Mouse (Mus musculus) T-helper 17 cell (primary cell): Measurements from ENCODE around the gene Snx5.

Experiments
- in situ Hi-C, 2 experiments: fragments of 300-600 bp; cut with MboI, MseI; formaldehyde crosslinking; loops; 1 replicate in 1 of 2; 2 replicates in 1 of 2; pipeline ENCODE4 v1.15.1; 2025; ENCODE audit warnings: high pct_unique_total_duplicates in 2 of 2

Snx5 gene

GRCm38 (mm10) chr2:144268446-144269305, 2.0 kb downstream of the Snx5 start:
- in situ Hi-C loops: loop anchor here in 1 of 2 experiments (25.0 kb wide), 1 partner anchor 1644 kb away; the partner anchor contains the start of gene Naa20

DNA sequence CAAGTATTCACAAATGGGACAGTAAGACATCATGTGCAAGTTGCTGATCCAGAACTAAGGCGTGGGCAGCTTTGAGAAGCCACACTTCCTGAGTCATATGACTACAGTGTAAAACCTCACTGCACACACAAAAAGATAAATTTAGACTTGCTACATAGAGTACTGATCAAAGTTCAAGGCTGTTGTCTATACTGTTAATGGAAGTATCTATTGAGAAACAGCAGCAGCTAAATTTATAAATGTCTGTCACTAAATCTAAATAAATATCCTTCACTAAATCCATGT, 3.0 kb downstream of the Snx5 start:
- in situ Hi-C loops: loop anchor here in 1 of 2 experiments (25.0 kb wide), 1 partner anchor 1645 kb away; the partner anchor contains the start of gene Naa20

DNA sequence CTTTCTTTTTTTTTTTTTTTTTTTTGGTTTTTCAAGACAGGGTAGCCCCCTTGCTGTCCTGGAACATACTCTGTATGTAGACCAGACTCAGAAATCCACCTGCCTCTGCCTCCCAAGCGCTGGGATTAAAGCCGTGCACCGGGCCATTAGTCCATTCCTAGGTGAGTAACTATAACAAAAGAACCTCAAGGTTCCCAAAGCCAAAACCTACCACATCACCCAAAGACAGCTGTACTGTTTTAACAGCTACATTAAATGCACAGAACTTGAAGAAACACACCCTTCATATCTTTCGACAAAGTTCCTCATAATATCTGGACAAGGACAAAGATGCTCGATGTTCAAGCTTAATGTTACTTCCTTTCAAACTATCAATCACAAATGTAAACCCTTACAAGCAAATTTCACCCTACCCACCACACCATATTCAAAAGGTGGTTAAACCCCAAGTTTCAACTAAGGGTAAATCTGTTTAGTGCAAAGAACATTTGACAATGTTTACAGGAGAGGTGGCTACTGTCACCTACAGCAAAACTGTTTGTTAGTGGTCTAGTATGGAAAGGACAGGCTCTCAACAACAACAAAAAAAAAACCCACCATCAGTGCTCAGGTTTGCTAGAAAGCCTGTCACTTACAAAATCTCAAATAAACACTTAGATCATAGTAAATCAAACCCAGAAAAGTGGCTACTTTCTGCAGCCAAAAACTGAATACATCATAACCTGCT, 3.5 kb downstream of the Snx5 start:
- in situ Hi-C loops: loop anchor here in 1 of 2 experiments (25.0 kb wide), 1 partner anchor 1645 kb away; the partner anchor contains the start of gene Naa20

GRCm38 (mm10) chr2:144265916-144266683, 4.6 kb downstream of the Snx5 start:
- in situ Hi-C loops: loop anchor here in 1 of 2 experiments (25.0 kb wide), 1 partner anchor 1646 kb away; the partner anchor contains the start of gene Naa20

DNA sequence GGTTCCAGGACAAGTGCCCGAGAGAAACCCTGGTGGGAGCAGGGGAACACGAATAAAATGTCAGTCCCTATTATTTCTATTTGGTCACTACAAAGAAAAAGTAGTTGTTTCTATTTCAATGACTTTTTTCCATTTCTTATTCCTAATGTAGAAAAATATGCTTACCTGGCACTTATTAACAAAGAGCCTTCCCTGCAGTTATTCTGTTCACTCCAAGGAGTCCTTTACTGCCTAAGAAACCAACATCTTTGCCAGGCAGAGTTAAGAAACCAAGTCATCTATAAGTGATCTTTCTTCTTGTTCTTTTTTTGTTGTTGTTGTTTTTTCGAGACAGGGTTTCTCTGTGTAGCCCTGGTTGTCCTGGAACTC, 5.6 kb downstream of the Snx5 start:
- in situ Hi-C loops: loop anchor here in 1 of 2 experiments (25.0 kb wide), 1 partner anchor 1647 kb away; the partner anchor contains the start of gene Naa20

DNA sequence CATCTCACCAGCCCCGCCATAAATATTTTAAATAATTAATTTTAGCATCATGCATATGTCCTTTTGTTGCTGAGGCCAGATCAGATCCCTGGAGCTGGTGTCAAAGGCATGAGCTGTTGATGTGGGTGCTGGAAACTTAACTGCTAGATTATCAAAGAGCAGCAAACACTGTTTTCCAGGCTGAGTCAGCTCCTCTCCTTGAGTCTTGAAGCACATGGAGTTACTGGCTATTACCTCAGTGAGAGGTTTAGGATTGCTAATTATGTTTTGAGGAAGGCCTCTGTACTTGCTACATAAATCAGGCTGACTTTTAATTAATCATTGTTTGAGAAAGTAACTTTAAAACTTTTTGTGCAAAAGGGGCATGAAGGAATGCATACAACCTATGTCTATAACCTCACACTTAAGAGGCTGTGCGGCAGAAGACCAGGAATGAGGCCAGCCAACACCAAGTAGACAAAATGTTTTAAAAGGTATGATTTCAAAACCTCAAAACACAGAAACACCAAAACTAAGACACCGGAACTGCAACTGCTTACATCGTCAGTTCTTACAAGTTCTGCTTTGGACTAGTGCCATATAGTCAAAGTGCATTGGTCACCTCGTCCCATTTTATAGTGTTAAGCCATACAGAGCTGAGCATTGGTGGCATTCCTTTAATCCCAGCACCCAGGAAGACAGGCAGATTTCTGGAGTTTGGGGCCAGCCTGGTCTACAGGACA, 6.1 kb downstream of the Snx5 start:
- in situ Hi-C loops: loop anchor here in 1 of 2 experiments (25.0 kb wide), 1 partner anchor 1648 kb away; the partner anchor contains the start of gene Naa20

DNA sequence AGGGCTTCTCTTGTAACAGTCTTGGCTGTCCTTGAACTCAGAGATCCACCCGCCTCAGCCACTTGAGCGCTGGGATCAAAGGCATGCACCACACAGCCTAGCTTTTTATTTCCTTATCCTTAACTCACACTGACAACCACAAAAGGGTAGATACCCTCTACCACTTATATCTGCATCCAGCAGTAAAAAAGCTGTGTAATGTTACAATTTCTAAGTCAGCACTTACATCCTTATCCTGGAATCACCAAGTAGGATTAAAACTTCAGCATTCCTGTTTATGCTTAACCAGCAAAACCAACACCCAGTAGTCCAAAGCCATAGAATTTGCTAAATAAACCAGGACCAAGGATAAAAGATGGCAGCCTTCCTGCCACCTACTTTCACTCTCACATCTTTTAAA, 7.9 kb downstream of the Snx5 start:
- in situ Hi-C loops: loop anchor here in 1 of 2 experiments (25.0 kb wide), 1 partner anchor 1649 kb away; the partner anchor contains the start of gene Naa20

GRCm38 (mm10) chr2:144250111-144250510, 20.6 kb downstream of the Snx5 start:
- in situ Hi-C loops: loop anchor here in 1 of 2 experiments (10.0 to 25.0 kb wide), 2 partner anchors 325 to 1662 kb away; partner anchors contain the start of gene Naa20

- in situ Hi-C loops: no loop called here
Measured at GRCm38 (mm10) chr2:144248613-144249376, 21.9 kb downstream of the Snx5 start.

DNA sequence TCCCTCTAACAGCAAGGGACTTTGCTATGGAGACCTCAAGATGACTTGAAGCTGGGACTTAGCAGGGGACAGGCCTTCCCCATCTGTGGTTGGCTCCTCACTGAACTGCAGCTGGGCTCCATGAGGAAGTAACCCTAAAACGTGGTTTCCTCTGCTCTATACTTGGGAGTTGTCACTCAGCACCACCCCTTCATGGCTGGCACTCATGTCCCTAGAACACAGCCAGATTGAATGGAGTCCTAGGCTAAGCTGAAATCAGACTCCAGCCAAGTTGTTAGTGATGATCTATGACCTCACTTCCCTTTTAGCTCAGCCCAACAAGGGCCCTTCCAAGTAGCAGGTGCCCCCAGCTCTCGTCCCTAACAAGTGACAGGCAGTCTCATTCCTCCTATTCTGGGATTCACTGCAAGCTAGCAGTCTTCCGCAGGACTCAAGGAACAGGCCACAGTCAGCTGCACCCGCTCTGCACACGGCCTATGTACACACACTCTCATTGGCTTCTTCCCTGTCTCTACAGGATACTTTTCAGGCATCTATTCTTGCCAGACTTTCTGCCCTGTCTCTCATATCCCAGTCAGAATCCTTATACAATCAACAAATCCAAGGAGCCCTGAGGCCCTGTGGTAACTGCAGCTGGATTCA, 23.2 kb downstream of the Snx5 start:
- in situ Hi-C loops: no loop called here

DNA sequence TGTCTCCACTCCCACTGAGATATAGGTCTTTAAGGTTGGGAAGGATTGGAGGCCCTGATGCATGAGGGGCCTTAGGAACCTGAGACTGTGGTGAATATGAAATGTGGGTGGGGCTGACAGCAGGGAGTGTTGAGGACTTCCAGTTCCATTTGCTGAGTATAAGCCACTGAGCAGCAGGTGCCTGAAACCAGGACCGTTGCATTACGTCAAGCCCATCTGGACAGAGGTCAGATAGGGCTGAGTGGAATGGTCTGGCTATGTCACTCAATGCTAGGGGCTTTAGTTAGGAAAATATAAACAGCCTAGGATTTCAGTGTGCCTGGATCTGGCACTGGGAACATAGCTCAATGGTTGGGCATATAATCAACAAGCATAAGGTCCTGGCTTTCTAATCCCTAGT, 24.4 kb downstream of the Snx5 start:
- in situ Hi-C loops: no loop called here

DNA sequence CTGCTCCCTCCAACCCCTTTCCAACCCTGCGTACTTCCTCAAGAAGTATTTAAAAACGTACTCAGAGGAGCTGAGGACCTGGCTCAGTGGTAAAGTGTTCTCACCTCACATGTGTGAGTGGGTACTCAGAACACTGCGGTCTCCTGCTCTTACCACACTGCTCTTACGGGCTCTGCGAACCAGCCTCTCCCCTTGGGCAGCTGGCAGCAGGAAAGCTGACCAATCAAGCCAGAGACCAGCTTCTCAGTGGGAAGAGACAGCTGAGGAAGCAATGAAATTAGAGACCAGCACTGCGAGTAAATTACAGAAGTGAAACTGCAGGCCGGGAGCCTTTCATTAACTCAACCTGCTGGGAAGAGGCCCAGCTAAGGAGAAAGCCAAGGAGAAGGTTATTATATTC, 25.2 kb downstream of the Snx5 start:
- in situ Hi-C loops: no loop called here

DNA sequence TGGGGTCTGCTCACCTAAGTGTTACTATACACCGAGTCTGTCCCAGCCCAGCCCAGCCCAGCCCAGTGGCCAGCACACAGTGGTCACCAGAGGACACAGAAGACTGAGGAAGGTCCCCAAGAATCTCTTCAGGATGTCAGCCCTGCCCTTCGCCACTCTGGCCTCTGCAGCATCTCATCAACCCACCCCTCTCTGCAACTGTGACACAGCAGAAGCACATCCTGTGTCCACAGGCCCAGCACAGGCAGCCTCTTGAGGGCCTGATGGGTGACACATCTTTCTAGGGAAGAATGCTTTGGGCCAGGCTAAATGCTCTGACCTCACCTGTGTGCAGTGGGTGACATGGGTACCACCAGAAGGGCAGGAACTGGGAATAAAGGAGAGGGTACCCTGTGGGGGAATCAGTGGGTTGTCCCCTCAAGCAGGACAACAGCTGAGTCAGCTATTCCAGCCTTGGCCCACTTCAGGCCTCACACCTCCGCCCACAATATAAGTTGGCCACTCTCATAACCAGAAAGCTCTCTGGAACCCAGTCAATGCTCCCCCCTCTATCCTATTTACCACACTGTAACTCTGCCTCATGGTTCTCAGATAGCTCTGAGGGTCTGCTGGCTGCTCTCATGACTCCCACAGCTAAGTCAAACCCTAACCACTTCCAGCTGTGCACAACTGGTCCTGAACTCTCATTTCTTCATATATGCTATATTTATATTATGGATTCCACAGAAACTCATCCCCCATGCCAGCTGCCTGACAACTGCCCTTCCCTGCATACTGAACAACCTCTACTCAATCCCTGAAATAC, 30.4 kb downstream of the Snx5 start:
- in situ Hi-C loops: no loop called here

DNA sequence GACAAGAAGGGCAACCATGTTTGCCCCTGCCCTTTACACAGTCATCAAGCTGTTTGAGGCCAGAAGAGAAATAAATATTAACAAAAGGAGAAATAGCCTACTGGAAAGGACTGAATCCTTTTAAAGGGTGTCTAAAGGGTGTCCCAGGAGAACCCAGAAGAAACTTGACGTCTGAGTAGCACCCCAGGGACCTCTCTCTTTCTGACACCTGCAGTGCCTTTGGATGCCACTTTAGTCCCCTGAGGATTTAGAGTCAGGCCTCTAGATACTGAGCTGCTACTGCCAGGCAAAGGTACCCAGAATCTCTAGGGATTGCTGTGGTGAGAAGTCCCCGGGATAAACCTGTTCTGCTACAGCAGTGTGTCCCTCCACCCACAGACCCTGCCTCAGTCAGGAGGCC, 31.4 kb downstream of the Snx5 start:
- in situ Hi-C loops: loop anchor here in 1 of 2 experiments (10.0 kb wide), 1 partner anchor 1115 kb away; no protein-coding TSS in a partner anchor

GRCm38 (mm10) chr2:144238341-144238740, 32.4 kb downstream of the Snx5 start:
- in situ Hi-C loops: loop anchor here in 1 of 2 experiments (10.0 kb wide), 1 partner anchor 1114 kb away; no protein-coding TSS in a partner anchor

- in situ Hi-C loops: loop anchor here in 1 of 2 experiments (10.0 kb wide), 1 partner anchor 1112 kb away; no protein-coding TSS in a partner anchor
Measured at GRCm38 (mm10) chr2:144236791-144237584, 33.7 kb downstream of the Snx5 start.

- in situ Hi-C loops: loop anchor here in 1 of 2 experiments (10.0 kb wide), 1 partner anchor 1111 kb away; no protein-coding TSS in a partner anchor
Measured at GRCm38 (mm10) chr2:144235776-144236175, 34.9 kb downstream of the Snx5 start.
